Mouse (Mus musculus): ENCODE data around the gene Iqcg. TPM values are rescaled to one million over a fixed set of nuclear protein-coding genes. Genes with fewer than 3 reads are reported as not detected.

Gene Iqcg
- 5.4 and 6.1 TPM in 2 replicates for polyA plus RNA-seq (2015; fragmentation: Nextera tagmentation; extraction: Ambion mirVana)

DNA sequence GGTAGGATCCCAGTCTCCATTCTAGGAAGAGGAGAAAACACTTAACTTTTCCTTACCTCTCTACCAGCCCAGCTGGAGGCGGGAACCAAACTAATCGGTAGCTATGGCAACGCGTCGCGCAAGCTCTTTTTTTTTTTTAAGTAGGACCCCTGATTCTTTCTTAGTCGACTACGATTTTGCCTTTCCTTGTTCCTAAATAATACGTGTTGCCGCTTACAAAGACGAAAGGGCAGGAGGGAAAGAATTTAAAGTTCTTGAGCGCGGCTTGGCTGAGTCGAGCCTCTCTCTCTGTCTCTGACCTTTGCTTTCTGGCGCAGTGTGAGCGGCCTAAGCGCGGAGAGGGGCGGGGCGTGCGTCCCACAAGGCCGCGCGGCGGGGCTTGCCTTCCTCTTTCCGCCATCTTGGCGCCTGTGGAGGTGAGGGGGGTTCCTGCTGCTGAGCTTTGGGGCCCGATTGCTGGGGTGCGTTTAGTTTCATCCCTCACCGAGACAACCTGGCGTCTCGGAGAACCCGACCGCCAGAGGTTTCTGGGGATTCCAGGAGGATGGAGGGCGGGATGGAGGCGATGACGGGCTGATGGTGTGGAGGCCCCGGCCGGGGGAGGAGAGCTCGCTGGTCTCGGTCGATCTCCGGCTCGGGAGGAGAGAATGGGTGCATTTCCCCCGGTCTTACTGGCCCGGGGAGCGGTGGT is at the start of gene Iqcg, which contains the start of gene Rpl35a:
Gene Iqcg (minus strand): TSS at position 124 of the 691 bp plus-strand sequence.
Gene Rpl35a (plus strand): TSS at position 359 of the 691 bp plus-strand sequence.
- Histone ChIP-seq H3K9me3 (replicated peaks; ENCODE audit: low read length) (no peaks in the 10 kb centered on the region), H3K36me3 (ENCODE audit: insufficient read depth, low read length) (peaks cover 24% of the 10 kb centered on the region), H3K4me3 (replicated peaks; ENCODE audit: low read depth, low read length) (peak within 1 kb of the TSS; percentile 75), H3K9ac (ENCODE audit: low read depth, low read length) (peak within 1 kb of the TSS; percentile 83), H3K4me2 (ENCODE audit: low read length) (peak within 1 kb of the TSS; percentile 65), H3K27me3 (ENCODE audit: insufficient read depth, low read length) (no peaks in the 10 kb centered on the region), H3K27ac (peak within 1 kb of the TSS; percentile 77), H3K4me1 (replicated peaks; ENCODE audit: insufficient read depth, low read length) (no peaks in the 10 kb centered on the region; the same call in none of the 2 replicates)
- 1% methylated on average over 47 of the region's 47 CpGs for WGBS
- TF ChIP-seq CTCF (IDR thresholded peaks at IDR 0.05; ENCODE audit: low read depth): no peak
- DNase-seq (ENCODE audit: low spot score) (peak; percentile 97), ATAC-seq (replicated peaks; ENCODE audit: low FRiP score, low read depth) (peak; percentile 85)

DNA sequence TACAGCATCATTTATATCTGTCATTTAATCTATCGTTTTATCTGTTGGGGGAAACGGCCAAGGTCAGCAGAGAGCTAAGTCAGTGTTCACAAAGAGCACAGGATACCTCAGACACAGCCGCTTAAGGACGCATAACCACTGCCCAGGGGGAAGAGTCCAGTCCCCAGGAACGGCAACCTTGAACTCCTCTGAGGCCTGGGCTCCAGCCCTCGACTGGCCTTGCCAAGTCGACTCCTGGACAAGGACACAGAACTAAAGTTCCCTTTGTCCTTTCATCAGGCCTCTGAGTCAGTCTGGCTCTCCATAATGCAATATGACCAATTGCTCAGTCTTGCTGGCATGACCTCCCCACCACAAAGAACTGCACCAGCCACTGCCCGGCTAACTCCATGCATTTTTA is 29.6 kb upstream of the Iqcg start:
- no peak overlapping the region for H3K4me2 ChIP-seq (ENCODE audit: low read length)
- no peaks in the 10 kb centered on the region for H3K4me1 ChIP-seq (replicated peaks; ENCODE audit: insufficient read depth, low read length)
- H3K36me3 ChIP-seq (ENCODE audit: insufficient read depth, low read length): no peaks in the 10 kb centered on the region
- DNase-seq (ENCODE audit: low spot score) (no peak), ATAC-seq (replicated peaks; ENCODE audit: low FRiP score, low read depth) (no peak)
- 68% methylated on average over 8 of the region's 8 CpGs for WGBS
- TF ChIP-seq CTCF (IDR thresholded peaks at IDR 0.05; ENCODE audit: low read depth): no peak
- H3K9me3 ChIP-seq (replicated peaks; ENCODE audit: low read length): no peaks in the 10 kb centered on the region
- H3K4me3 ChIP-seq (replicated peaks; ENCODE audit: low read depth, low read length): no peak overlapping the region
- no peaks in the 10 kb centered on the region for H3K27me3 ChIP-seq (ENCODE audit: insufficient read depth, low read length)
- H3K9ac ChIP-seq (ENCODE audit: low read depth, low read length): no peak overlapping the region
- no peak overlapping the region for H3K27ac ChIP-seq

DNA sequence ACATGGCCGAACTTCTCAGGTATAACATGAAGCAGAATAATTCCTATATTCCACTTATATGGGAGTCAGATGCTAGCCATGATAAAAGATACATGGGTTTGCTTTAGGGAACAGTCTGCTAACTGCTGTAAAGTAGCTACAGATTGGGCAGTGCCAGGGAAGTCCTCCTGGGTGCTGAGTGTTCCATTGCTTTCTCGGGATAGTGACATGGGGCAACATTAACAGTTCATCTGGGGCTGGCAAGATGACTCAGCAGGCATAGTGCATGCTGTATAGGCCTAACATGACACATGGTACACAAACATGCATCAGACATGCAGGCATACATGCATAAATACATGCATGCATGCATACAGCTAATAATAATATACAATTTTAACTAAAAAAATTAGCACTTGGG is 28.0 kb upstream of the Iqcg start:
- no peaks in the 10 kb centered on the region for H3K4me1 ChIP-seq (replicated peaks; ENCODE audit: insufficient read depth, low read length)
- no peak overlapping the region for H3K27ac ChIP-seq
- H3K4me2 ChIP-seq (ENCODE audit: low read length): no peak overlapping the region
- H3K9me3 ChIP-seq (replicated peaks; ENCODE audit: low read length): no peaks in the 10 kb centered on the region
- no peak for TF ChIP-seq CTCF (IDR thresholded peaks at IDR 0.05; ENCODE audit: low read depth)
- H3K27me3 ChIP-seq (ENCODE audit: insufficient read depth, low read length): no peaks in the 10 kb centered on the region
- 82% methylated on average over 2 of the region's 2 CpGs for WGBS
- H3K9ac ChIP-seq (ENCODE audit: low read depth, low read length): no peak overlapping the region
- DNase-seq (ENCODE audit: low spot score) (no peak), ATAC-seq (replicated peaks; ENCODE audit: low FRiP score, low read depth) (no peak)
- no peaks in the 10 kb centered on the region for H3K36me3 ChIP-seq (ENCODE audit: insufficient read depth, low read length)
- no peak overlapping the region for H3K4me3 ChIP-seq (replicated peaks; ENCODE audit: low read depth, low read length)

DNA sequence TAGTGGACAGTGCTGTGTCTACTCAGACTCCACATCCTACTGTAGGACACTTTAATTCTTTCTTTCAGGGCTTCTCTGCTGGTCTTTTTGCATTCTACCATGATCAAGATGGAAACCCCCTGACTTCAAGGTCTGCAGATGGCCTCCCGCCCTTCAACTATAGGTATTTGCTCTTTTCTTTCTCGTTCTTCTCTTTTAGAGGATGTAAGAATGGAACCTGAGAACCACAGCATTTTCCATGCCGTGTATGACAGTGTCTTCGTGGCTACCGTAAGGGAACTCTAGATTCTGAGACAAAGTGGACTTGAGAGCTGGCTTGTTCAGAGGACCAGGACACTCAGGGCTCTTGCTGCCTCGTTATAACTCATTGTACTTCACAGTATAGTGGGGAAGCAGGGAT is 26.9 kb upstream of the Iqcg start:
- no peak overlapping the region for H3K4me3 ChIP-seq (replicated peaks; ENCODE audit: low read depth, low read length)
- no peak overlapping the region for H3K4me2 ChIP-seq (ENCODE audit: low read length)
- no peak overlapping the region for H3K9ac ChIP-seq (ENCODE audit: low read depth, low read length)
- H3K36me3 ChIP-seq (ENCODE audit: insufficient read depth, low read length): no peaks in the 10 kb centered on the region
- 89% methylated on average over 6 of the region's 6 CpGs for WGBS
- no peaks in the 10 kb centered on the region for H3K4me1 ChIP-seq (replicated peaks; ENCODE audit: insufficient read depth, low read length)
- H3K27ac ChIP-seq: no peak overlapping the region
- ATAC-seq (replicated peaks; ENCODE audit: low FRiP score, low read depth) (no peak), DNase-seq (ENCODE audit: low spot score) (no peak)
- H3K9me3 ChIP-seq (replicated peaks; ENCODE audit: low read length): no peaks in the 10 kb centered on the region
- H3K27me3 ChIP-seq (ENCODE audit: insufficient read depth, low read length): no peaks in the 10 kb centered on the region
- TF ChIP-seq CTCF (IDR thresholded peaks at IDR 0.05; ENCODE audit: low read depth): no peak

DNA sequence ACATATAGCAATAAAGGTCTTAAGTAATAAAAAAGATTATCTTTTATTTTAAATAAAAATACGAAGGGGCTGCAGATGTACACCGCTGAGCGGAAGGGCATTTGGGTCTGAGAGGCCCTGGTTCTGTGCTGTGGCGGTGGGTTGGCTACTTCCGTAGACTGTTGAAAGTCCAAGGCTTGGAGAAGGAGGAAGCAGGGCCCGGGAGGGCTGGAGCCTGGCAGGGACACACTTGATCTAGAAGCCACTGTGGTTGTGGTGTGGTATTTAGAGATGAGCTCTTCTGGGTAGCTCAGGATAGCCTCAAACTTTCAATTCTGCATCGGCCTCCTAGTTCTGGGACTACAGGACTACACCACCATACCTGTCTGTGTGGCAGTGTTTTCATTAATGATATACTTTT is 24.0 kb upstream of the Iqcg start:
- Histone ChIP-seq H3K27ac (no peak overlapping the region), H3K9me3 (replicated peaks; ENCODE audit: low read length) (no peaks in the 10 kb centered on the region), H3K4me1 (replicated peaks; ENCODE audit: insufficient read depth, low read length) (no peaks in the 10 kb centered on the region), H3K36me3 (ENCODE audit: insufficient read depth, low read length) (no peaks in the 10 kb centered on the region), H3K27me3 (ENCODE audit: insufficient read depth, low read length) (no peaks in the 10 kb centered on the region), H3K4me2 (ENCODE audit: low read length) (no peak overlapping the region), H3K9ac (ENCODE audit: low read depth, low read length) (no peak overlapping the region), H3K4me3 (replicated peaks; ENCODE audit: low read depth, low read length) (no peak overlapping the region)
- ATAC-seq (replicated peaks; ENCODE audit: low FRiP score, low read depth) (no peak), DNase-seq (ENCODE audit: low spot score) (no peak)
- no peak for TF ChIP-seq CTCF (IDR thresholded peaks at IDR 0.05; ENCODE audit: low read depth)
- 91% methylated on average over 7 of the region's 7 CpGs for WGBS

DNA sequence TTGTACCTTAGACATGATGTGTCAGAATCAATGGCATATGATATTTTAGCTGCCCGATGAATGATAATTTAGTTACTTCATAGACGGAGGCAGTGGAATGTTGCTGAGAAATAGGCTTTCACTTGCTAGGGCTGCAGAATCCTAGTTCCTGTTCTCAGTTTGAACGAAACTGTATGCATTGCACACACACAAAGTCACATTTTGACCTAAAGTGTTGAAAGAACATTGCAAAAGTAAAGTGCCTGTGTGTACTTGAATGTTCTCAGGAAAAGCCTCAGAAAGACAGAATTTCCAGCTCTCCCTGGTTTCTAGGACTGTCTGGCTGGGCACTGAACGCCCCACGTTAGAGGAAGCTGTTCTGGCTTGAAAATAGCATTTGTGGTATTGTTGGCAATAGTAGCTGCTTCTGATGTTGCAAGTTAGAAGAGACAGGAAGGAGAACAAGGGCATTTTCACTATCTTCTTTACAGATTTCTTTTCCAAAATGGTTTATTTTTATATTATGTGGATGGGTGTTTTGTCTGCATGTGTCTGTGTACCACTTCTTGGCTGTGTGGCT is 21.1 kb upstream of the Iqcg start:
- Histone ChIP-seq H3K4me2 (ENCODE audit: low read length) (no peak overlapping the region), H3K4me3 (replicated peaks; ENCODE audit: low read depth, low read length) (no peak overlapping the region), H3K27ac (no peak overlapping the region), H3K9me3 (replicated peaks; ENCODE audit: low read length) (no peaks in the 10 kb centered on the region), H3K9ac (ENCODE audit: low read depth, low read length) (no peak overlapping the region), H3K4me1 (replicated peaks; ENCODE audit: insufficient read depth, low read length) (no peaks in the 10 kb centered on the region), H3K27me3 (ENCODE audit: insufficient read depth, low read length) (no peaks in the 10 kb centered on the region), H3K36me3 (ENCODE audit: insufficient read depth, low read length) (no peaks in the 10 kb centered on the region)
- no peak for ATAC-seq (replicated peaks; ENCODE audit: low FRiP score, low read depth)
- DNase-seq (ENCODE audit: low spot score): no peak
- TF ChIP-seq CTCF (IDR thresholded peaks at IDR 0.05; ENCODE audit: low read depth): no peak
- 92% methylated on average over 5 of the region's 5 CpGs for WGBS
